Mouse (Mus musculus) heart, postnatal 0 days (tissue): ENCODE data around the gene Serpina3a. TPM values are rescaled to one million over a fixed set of nuclear protein-coding genes. Genes with fewer than 3 reads are reported as not detected.

ENCODE experiments used
- ATAC-seq: fragments of 200-750 bp; cut with Nextera tagmentation; 2 replicates; pipeline ENCODE4 v1.8.0; 2017; ENCODE audit warnings: low read depth, moderate number of reproducible peaks, moderate library complexity; ENCODE audit not compliant: insufficient read depth
- DNase-seq: peaks from one replicate; pipeline ENCODE4 v3.0.0-alpha.2; 2016; ENCODE audit warnings: low spot score
- H3K27ac ChIP-seq: fragments of 300-500 bp; sonication (generic); 2 replicates; pipeline ENCODE4 v1.5.1; 2014; ENCODE audit warnings: low read depth, mild to moderate bottlenecking
- H3K27me3 ChIP-seq: fragments of 300-500 bp; sonication (generic); 2 replicates; pipeline ENCODE4 v1.6.1; 2014; ENCODE audit warnings: low read length, mixed read lengths; ENCODE audit not compliant: control insufficient read depth, insufficient read depth
- H3K36me3 ChIP-seq: fragments of 300-500 bp; sonication (generic); replicated peaks from 2 replicates; pipeline ENCODE4 v1.6.1; 2014; ENCODE audit warnings: low read length, mixed read lengths; ENCODE audit not compliant: control insufficient read depth, insufficient read depth
- H3K4me1 ChIP-seq: fragments of 300-500 bp; sonication (generic); 2 replicates; pipeline ENCODE4 v1.6.1; 2014; ENCODE audit warnings: antibody characterized with exemption; ENCODE audit not compliant: control insufficient read depth, insufficient read depth
- H3K4me2 ChIP-seq: fragments of 300-500 bp; sonication (generic); 2 replicates; pipeline ENCODE4 v1.6.1; 2014; ENCODE audit warnings: low read depth, mild to moderate bottlenecking, low read length, moderate library complexity
- H3K4me3 ChIP-seq: fragments of 300-500 bp; sonication (generic); 2 replicates; pipeline ENCODE4 v1.5.1; 2014; ENCODE audit warnings: low read depth, low read length
- H3K9ac ChIP-seq: fragments of 300-500 bp; sonication (generic); replicated peaks from 2 replicates; pipeline ENCODE4 v1.6.1; 2014; ENCODE audit warnings: low read depth, low read length, mixed read lengths
- H3K9me3 ChIP-seq: fragments of 300-500 bp; sonication (generic); replicated peaks from 2 replicates; pipeline ENCODE4 v1.6.1; 2016; ENCODE audit warnings: low read length; ENCODE audit not compliant: control insufficient read depth
- CTCF ChIP-seq: IDR thresholded peaks from 2 replicates; pipeline ENCODE4 v1.5.1; 2016; ENCODE audit warnings: antibody characterized with exemption, control low read depth, low read depth
- EP300 ChIP-seq: IDR thresholded peaks from 2 replicates; pipeline ENCODE4 v1.6.1; 2016; ENCODE audit warnings: antibody characterized with exemption, low read depth
- WGBS: fragments of 180-500 bp; shearing (Covaris S2); extraction: QIAGEN DNeasy Blood & Tissue Kit; methylation state at CpG from one replicate; pipeline ENCODE4 v1.1.7; 2014; 5-methylcytosine and 5-hydroxymethylcytosine counted together
- polyA plus RNA-seq: library from polyadenylated mRNA; unstranded; fragments of >200 nt; fragmentation: Nextera tagmentation; extraction: Ambion mirVana; gene quantifications from 2 replicates; pipeline ENCODE4 v1.2.1, GENCODE M21; 2015
- total RNA-seq: library from RNA; depleted of rRNA; stranded (reverse); fragments of >200 nt; gene quantifications from 2 replicates; pipeline ENCODE4 v1.2.3, GENCODE M21; 2014; ENCODE audit warnings: low replicate concordance

Serpina3a gene
- total and polyA plus RNA-seq, 2 experiments from 2014 or later, result not detected

GRCm38 (mm10) chr12:104106919-104107318 is 5.6 kb upstream of the Serpina3a start:
- Histone ChIP-seq H3K4me3 (no peak overlapping the region), H3K9ac (no peak overlapping the region), H3K4me1 (no peaks in the 10 kb centered on the region), H3K27me3 (no peaks in the 10 kb centered on the region), H3K9me3 (no peaks in the 10 kb centered on the region), H3K27ac (no peak overlapping the region), H3K36me3 (no peaks in the 10 kb centered on the region), H3K4me2 (no peak overlapping the region)
- ATAC-seq (no peak), DNase-seq (no peak)
- TF ChIP-seq CTCF (no peak), EP300 (no peak)

- Histone ChIP-seq H3K27me3 (no peaks in the 10 kb centered on the region), H3K4me3 (no peak overlapping the region), H3K27ac (no peak overlapping the region), H3K4me2 (no peak overlapping the region), H3K9me3 (no peaks in the 10 kb centered on the region), H3K36me3 (no peaks in the 10 kb centered on the region), H3K9ac (no peak overlapping the region), H3K4me1 (no peaks in the 10 kb centered on the region)
- whole genome bisulfite sequencing, result 61% methylated on average over 2 of the region's 2 CpGs
- ATAC-seq, result no peak
- TF ChIP-seq EP300 (no peak), CTCF (no peak)
- no peak for DNase-seq
Measured at GRCm38 (mm10) chr12:104108507-104108906, 4.0 kb upstream of the Serpina3a start.

- no peaks in the 10 kb centered on the region for H3K36me3 ChIP-seq
- TF ChIP-seq CTCF, result no peak
- TF ChIP-seq EP300, result no peak
- WGBS, result 37% methylated on average over 3 of the region's 3 CpGs
- H3K4me3 ChIP-seq, result no peak overlapping the region
- H3K27ac ChIP-seq, result no peak overlapping the region
- no peaks in the 10 kb centered on the region for H3K27me3 ChIP-seq
- H3K9ac ChIP-seq, result no peak overlapping the region
- H3K9me3 ChIP-seq, result no peaks in the 10 kb centered on the region
- H3K4me1 ChIP-seq, result no peaks in the 10 kb centered on the region
- no peak overlapping the region for H3K4me2 ChIP-seq
- DNase-seq (no peak), ATAC-seq (no peak)
Measured at GRCm38 (mm10) chr12:104114921-104115579, 2.5 kb downstream of the Serpina3a start.

- Histone ChIP-seq H3K4me3 (no peak overlapping the region), H3K9ac (no peak overlapping the region), H3K4me1 (no peaks in the 10 kb centered on the region), H3K27me3 (no peaks in the 10 kb centered on the region), H3K4me2 (no peak overlapping the region), H3K9me3 (no peaks in the 10 kb centered on the region), H3K27ac (no peak overlapping the region), H3K36me3 (no peaks in the 10 kb centered on the region)
- WGBS, result 63% methylated on average over 1 of the region's 1 CpGs
- DNase-seq (no peak), ATAC-seq (no peak)
- TF ChIP-seq EP300 (no peak), CTCF (no peak)
Measured at GRCm38 (mm10) chr12:104123097-104123496, 10.6 kb downstream of the Serpina3a start.

- 75% methylated on average over 2 of the region's 2 CpGs for WGBS
- H3K4me1 ChIP-seq, result no peaks in the 10 kb centered on the region
- no peak overlapping the region for H3K9ac ChIP-seq
- no peak overlapping the region for H3K27ac ChIP-seq
- DNase-seq, result no peak
- H3K27me3 ChIP-seq, result no peaks in the 10 kb centered on the region
- no peak for ATAC-seq
- H3K36me3 ChIP-seq, result no peaks in the 10 kb centered on the region
- H3K4me2 ChIP-seq, result no peak overlapping the region
- H3K4me3 ChIP-seq, result no peak overlapping the region
- no peak for TF ChIP-seq CTCF
- TF ChIP-seq EP300, result no peak
- H3K9me3 ChIP-seq, result no peaks in the 10 kb centered on the region
Measured at GRCm38 (mm10) chr12:104123996-104124395, 11.5 kb downstream of the Serpina3a start.

GRCm38 (mm10) chr12:104125021-104125560 is 12.6 kb downstream of the Serpina3a start:
- no peaks in the 10 kb centered on the region for H3K36me3 ChIP-seq
- no peak overlapping the region for H3K27ac ChIP-seq
- H3K4me1 ChIP-seq, result no peaks in the 10 kb centered on the region
- H3K4me2 ChIP-seq, result no peak overlapping the region
- ATAC-seq (no peak), DNase-seq (no peak)
- no peaks in the 10 kb centered on the region for H3K9me3 ChIP-seq
- no peaks in the 10 kb centered on the region for H3K27me3 ChIP-seq
- H3K4me3 ChIP-seq, result no peak overlapping the region
- TF ChIP-seq EP300 (no peak), CTCF (no peak)
- 50% methylated on average over 5 of the region's 5 CpGs for WGBS
- H3K9ac ChIP-seq, result no peak overlapping the region
